Comparison of ENCODE assay signal across 8 mouse cellular contexts in the genomic region with DNA sequence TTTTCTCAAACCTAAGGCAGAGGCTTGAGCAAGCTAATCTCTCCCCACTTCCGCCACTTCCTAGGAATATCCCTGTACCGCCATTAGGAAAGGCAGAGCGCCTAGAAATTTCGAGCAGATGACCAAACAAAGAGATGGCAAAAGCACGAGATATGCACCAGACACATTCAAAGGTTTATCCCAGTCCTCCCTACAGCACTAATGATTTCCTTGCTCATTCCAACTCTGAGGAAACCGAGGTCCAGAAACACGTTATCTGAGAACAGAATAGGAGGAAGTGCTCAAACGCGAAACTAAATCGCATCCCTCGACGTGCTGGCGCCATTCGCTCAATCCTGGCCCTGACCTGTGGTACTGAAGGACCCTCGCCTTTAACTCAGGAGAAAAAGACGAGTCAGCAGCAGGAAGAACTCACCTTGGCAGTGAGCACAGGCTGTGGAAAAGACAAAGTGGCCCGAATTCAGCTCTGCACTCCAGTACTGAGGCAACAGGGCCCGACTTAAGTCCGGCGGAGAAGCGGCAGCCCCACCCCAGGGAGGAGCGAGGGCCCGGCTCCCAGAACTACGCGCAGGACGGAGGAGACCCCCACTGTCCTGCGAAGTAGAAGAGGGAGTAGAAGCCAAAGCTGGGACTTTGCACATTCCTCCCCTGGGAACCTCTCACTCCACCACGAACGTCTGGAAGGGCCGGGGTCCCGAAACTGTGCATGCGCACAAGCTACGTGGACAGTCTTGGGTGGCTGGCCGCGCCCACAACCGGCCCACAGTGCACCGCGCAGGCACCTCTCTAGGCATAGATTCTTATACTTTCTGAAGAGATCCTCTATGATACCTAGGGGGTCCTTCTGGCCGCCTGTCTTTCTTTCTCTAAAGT. TPM values are rescaled to one million over a fixed set of nuclear protein-coding genes. Genes with fewer than 3 reads are reported as not detected.
A peak's percentile ranks its signal among the peaks of the same experiment; 100 is the strongest.
DNase-seq lines count a peak whose midpoint lies in the region; ATAC-seq and TF ChIP-seq lines count a peak whose summit lies in the region.

Gene Akr1a1 (minus strand): TSS at position 757 of the 873 bp plus-strand sequence.

- H3K4me3 ChIP-seq in bone marrow macrophage, adult 2 months (ENCODE audit: insufficient read depth, low read length), result peak within 1 kb of the TSS; percentile 91
- peak within 1 kb of the TSS; percentile 95 for H3K4me3 ChIP-seq in embryonic fibroblast, embryonic 13.5 days (ENCODE audit: insufficient read depth, low read length)
- peak within 1 kb of the TSS; percentile 97 for H3K4me3 ChIP-seq in heart, embryonic 10.5 days
- peak within 1 kb of the TSS; percentile 93 for H3K4me3 ChIP-seq in kidney, embryonic 15.5 days (replicated peaks)

- peaks cover 43% of the 10 kb centered on the region for H3K4me1 ChIP-seq in bone marrow macrophage, adult 2 months (ENCODE audit: control insufficient read depth, insufficient read depth, low read length)
- H3K4me1 ChIP-seq in embryonic fibroblast, embryonic 13.5 days (ENCODE audit: control insufficient read depth, insufficient read depth, low read length), result peaks cover 15% of the 10 kb centered on the region
- H3K4me1 ChIP-seq in heart, embryonic 10.5 days, result peaks cover 30% of the 10 kb centered on the region
- peaks cover 48% of the 10 kb centered on the region for H3K4me1 ChIP-seq in kidney, embryonic 15.5 days

- ATAC-seq in kidney, embryonic 15.5 days (replicated peaks; ENCODE audit: low FRiP score), result peak; percentile 99
- ATAC-seq in monocyte, adult 5-6 weeks (replicated peaks; ENCODE audit: insufficient number of reproducible peaks, low FRiP score, low TSS enrichment, poor library complexity, severe bottlenecking), result peak; percentile 94

- no peak for TF ChIP-seq CTCF in bone marrow macrophage, adult 2 months (IDR thresholded peaks at IDR 0.05; ENCODE audit: low read depth, low read length)
- no peak for TF ChIP-seq CTCF in embryonic fibroblast, embryonic 13.5 days (IDR thresholded peaks at IDR 0.05; ENCODE audit: borderline replicate concordance, insufficient read depth, low read length)

- no peaks in the 10 kb centered on the region for H3K27me3 ChIP-seq in heart, embryonic 10.5 days (ENCODE audit: insufficient read depth, poor library complexity, severe bottlenecking)
- H3K27me3 ChIP-seq in kidney, embryonic 15.5 days, result no peaks in the 10 kb centered on the region

- peaks cover 31% of the 10 kb centered on the region for H3K36me3 ChIP-seq in heart, embryonic 10.5 days
- H3K36me3 ChIP-seq in kidney, embryonic 15.5 days, result peaks cover 33% of the 10 kb centered on the region

- H3K9ac ChIP-seq in kidney, embryonic 15.5 days, result peak within 1 kb of the TSS; percentile 97

- under 1% methylated on average over 39 of the region's 39 CpGs for WGBS in heart, embryonic 10.5 days
- 0% methylated on average over 39 of the region's 39 CpGs for WGBS in kidney, embryonic 15.5 days

- H3K4me2 ChIP-seq in kidney, embryonic 15.5 days, result peak within 1 kb of the TSS; percentile 70

- peak within 1 kb of the TSS; percentile 87 for H3K27ac ChIP-seq in bone marrow macrophage, adult 2 months (ENCODE audit: insufficient read depth, low read depth, low read length)
- H3K27ac ChIP-seq in embryonic fibroblast, embryonic 13.5 days (ENCODE audit: insufficient read depth, low read length), result peak within 1 kb of the TSS; percentile 77
- peak within 1 kb of the TSS; percentile 98 for H3K27ac ChIP-seq in heart, embryonic 10.5 days
- peak within 1 kb of the TSS; percentile 97 for H3K27ac ChIP-seq in kidney, embryonic 15.5 days

- TF ChIP-seq POLR2A in bone marrow macrophage, adult 2 months (IDR thresholded peaks at IDR 0.05; ENCODE audit: borderline replicate concordance, low read depth, low read length), result peak; percentile 70; the same call in 1 of the 2 replicates
- TF ChIP-seq POLR2A in embryonic fibroblast, embryonic 13.5 days (IDR thresholded peaks at IDR 0.05; ENCODE audit: low read depth, low read length), result peak; percentile 81

- DNase-seq in A20 (ENCODE audit: low read depth, low spot score) (peak; percentile 94), liver (peak; percentile 88)
- DNase-seq in heart, embryonic 10.5 days (ENCODE audit: low spot score), result peak; percentile 94
- peak; percentile 84 to 90 for DNase-seq in spleen, postnatal 4 days (ENCODE audit: low spot score in 2 of 2)

- H3K9me3 ChIP-seq in heart, embryonic 10.5 days, result no peaks in the 10 kb centered on the region
- no peaks in the 10 kb centered on the region for H3K9me3 ChIP-seq in kidney, embryonic 15.5 days (replicated peaks)

RNA-seq across cellular contexts. Expression of gene Akr1a1, which starts in this region (rescaled TPM):
- polyA plus RNA-seq in bone marrow macrophage, adult 2 months (2012; ENCODE audit: insufficient read depth, insufficient read length, missing spikeins), result 1,749 and 1,754 TPM in 2 replicates
- 575 and 597 TPM in 2 replicates for polyA plus RNA-seq in embryonic fibroblast, embryonic 13.5 days (2011; ENCODE audit: insufficient read length, low read depth, missing spikeins)
- 664 and 694 TPM in 2 replicates for polyA plus RNA-seq in heart, embryonic 10.5 days (2016; fragmentation: Nextera tagmentation; extraction: Ambion mirVana)
- 721 and 765 TPM in 2 replicates for polyA plus RNA-seq in kidney, embryonic 15.5 days (2015; fragmentation: Nextera tagmentation; extraction: Ambion mirVana)
- total RNA-seq in monocyte, adult 5-6 weeks (2017), result 380 to 470 TPM (median 418 TPM) in 3 replicates

Comparison
In these comparisons a context has a peak if more than half of its experiments do, and no peak if none do; other contexts are left out.
1. Peak in every context shown above with its lines: DNase-seq, ATAC-seq, H3K4me3 ChIP-seq and H3K27ac ChIP-seq.